Mouse (Mus musculus): ENCODE results near the gene Inca1.

DNA sequence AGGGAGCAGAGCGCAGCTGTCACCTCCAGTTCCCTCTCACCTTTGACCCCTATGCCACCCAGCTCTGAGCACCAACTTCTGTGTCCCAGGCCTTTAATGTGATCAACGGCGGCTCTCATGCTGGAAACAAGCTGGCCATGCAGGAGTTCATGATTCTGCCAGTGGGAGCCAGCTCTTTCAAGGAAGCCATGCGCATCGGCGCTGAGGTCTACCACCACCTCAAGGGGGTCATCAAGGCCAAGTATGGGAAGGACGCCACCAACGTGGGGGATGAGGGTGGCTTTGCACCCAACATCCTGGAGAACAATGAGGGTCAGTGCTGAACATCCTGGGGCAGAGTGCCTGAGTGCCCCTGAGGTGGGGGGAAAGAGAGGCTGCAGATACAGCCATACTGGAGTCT lies 39.4 kb downstream of the Inca1 start:
- TF ChIP-seq CTCF (IDR thresholded peaks at IDR 0.05; ENCODE audit: extremely low read depth, insufficient read depth, low read length) (no peak), POLR2A (IDR thresholded peaks at IDR 0.05; ENCODE audit: extremely low read depth, insufficient read depth, low read length) (no peak)

Measured in cortical plate, adult 2 months (tissue).